Mouse (Mus musculus) lung, adult 2 months (tissue): ENCODE measurements around the gene Eefsec. TPM values are rescaled to one million over a fixed set of nuclear protein-coding genes. Genes with fewer than 3 reads are reported as not detected.

ENCODE experiments used
- DNase-seq: peaks from one replicate; pipeline ENCODE4 v3.0.0; 2022
- H3K4me1 ChIP-seq: fragments of 200-500 bp; 2 replicates; pipeline ENCODE4 v1.6.1; 2011; ENCODE audit warnings: low read length; ENCODE audit not compliant: control insufficient read depth, insufficient read depth
- H3K4me3 ChIP-seq: fragments of 200-500 bp; replicated peaks from 2 replicates; pipeline ENCODE3; 2011; ENCODE audit warnings: low read depth, mild to moderate bottlenecking, control low read depth, low read length; ENCODE audit errors: extremely low read depth
- CTCF ChIP-seq: fragments of 200-500 bp; IDR thresholded peaks from 2 replicates; pipeline ENCODE4 v1.5.1; 2011; ENCODE audit warnings: mild to moderate bottlenecking, low read length, control low read depth; ENCODE audit not compliant: insufficient read depth
- POLR2A ChIP-seq: fragments of 200-500 bp; IDR thresholded peaks from 2 replicates; pipeline ENCODE4 v1.6.1; 2011; ENCODE audit warnings: low read depth, mild to moderate bottlenecking, control low read depth, low read length, borderline replicate concordance; ENCODE audit errors: extremely low read depth
- WGBS: fragments of 180-500 bp; shearing (Covaris S2); methylation state at CpG from one replicate; pipeline ENCODE4 v1.1.7; 2018; 5-methylcytosine and 5-hydroxymethylcytosine counted together
- polyA plus RNA-seq: library from polyadenylated mRNA; depleted of rRNA; stranded (reverse); fragments of >200 nt; gene quantifications from 2 replicates; pipeline ENCODE4 v1.2.3, GENCODE M21; 2012

Eefsec gene
- polyA plus RNA-seq, 1 experiment, result 16.9 TPM

- no peak for DNase-seq
- 58% methylated on average over 8 of the region's 8 CpGs for WGBS
- H3K4me1 ChIP-seq, result no peaks in the 10 kb centered on the region
- H3K4me3 ChIP-seq, result no peak overlapping the region
- TF ChIP-seq POLR2A (no peak), CTCF (no peak)
These were observed 210.9 kb downstream of the Eefsec start for GRCm38 (mm10) chr6:88235461-88235860.

GRCm38 (mm10) chr6:88233996-88234395, 212.3 kb downstream of the Eefsec start:
- no peak for TF ChIP-seq CTCF
- no peak for TF ChIP-seq POLR2A
- no peaks in the 10 kb centered on the region for H3K4me1 ChIP-seq
- DNase-seq, result peak; percentile 7
- H3K4me3 ChIP-seq, result no peak overlapping the region
- WGBS, result 69% methylated on average over 8 of the region's 8 CpGs

- no peak for TF ChIP-seq POLR2A
- no peak for TF ChIP-seq CTCF
- DNase-seq, result no peak
- 63% methylated on average over 6 of the region's 6 CpGs for WGBS
- H3K4me1 ChIP-seq, result no peaks in the 10 kb centered on the region
- no peak overlapping the region for H3K4me3 ChIP-seq
These were observed 214.1 kb downstream of the Eefsec start for GRCm38 (mm10) chr6:88232221-88232620.

- no peak overlapping the region for H3K4me3 ChIP-seq
- 76% methylated on average over 7 of the region's 7 CpGs for WGBS
- no peaks in the 10 kb centered on the region for H3K4me1 ChIP-seq
- no peak for DNase-seq
- TF ChIP-seq CTCF (no peak), POLR2A (no peak)
These were observed 214.5 kb downstream of the Eefsec start for GRCm38 (mm10) chr6:88231821-88232220.

GRCm38 (mm10) chr6:88229221-88229620, 217.1 kb downstream of the Eefsec start:
- no peaks in the 10 kb centered on the region for H3K4me1 ChIP-seq
- DNase-seq, result no peak
- WGBS, result 76% methylated on average over 12 of the region's 12 CpGs
- H3K4me3 ChIP-seq, result no peak overlapping the region
- TF ChIP-seq CTCF (no peak), POLR2A (no peak)

- H3K4me3 ChIP-seq, result no peak overlapping the region
- TF ChIP-seq CTCF (no peak), POLR2A (no peak)
- H3K4me1 ChIP-seq, result no peaks in the 10 kb centered on the region
- 46% methylated on average over 7 of the region's 7 CpGs for WGBS
- no peak for DNase-seq
These were observed 218.8 kb downstream of the Eefsec start for GRCm38 (mm10) chr6:88227537-88227936.

- no peak for DNase-seq
- WGBS, result 40% methylated on average over 5 of the region's 5 CpGs
- no peaks in the 10 kb centered on the region for H3K4me1 ChIP-seq
- no peak for TF ChIP-seq POLR2A
- H3K4me3 ChIP-seq, result no peak overlapping the region
These were observed 219.8 kb downstream of the Eefsec start for GRCm38 (mm10) chr6:88226570-88226994.

GRCm38 (mm10) chr6:88221968-88222367, 224.4 kb downstream of the Eefsec start, which contains the start of gene Dnajb8:
TSS of gene Dnajb8 (plus strand) at chr6:88222268.
- no peaks in the 10 kb centered on the region for H3K4me1 ChIP-seq
- TF ChIP-seq POLR2A (no peak), CTCF (no peak)
- H3K4me3 ChIP-seq, result no peak within 1 kb of the TSS
- WGBS, result 55% methylated on average over 10 of the region's 10 CpGs
- DNase-seq, result no peak

- no peaks in the 10 kb centered on the region for H3K4me1 ChIP-seq
- TF ChIP-seq POLR2A, result no peak
- TF ChIP-seq CTCF, result no peak
- H3K4me3 ChIP-seq, result no peak overlapping the region
- 44% methylated on average over 4 of the region's 4 CpGs for WGBS
- no peak for DNase-seq
These were observed 227.2 kb downstream of the Eefsec start for GRCm38 (mm10) chr6:88219094-88219493.

- no peak for DNase-seq
- no peak overlapping the region for H3K4me3 ChIP-seq
- H3K4me1 ChIP-seq, result no peaks in the 10 kb centered on the region
- no peak for TF ChIP-seq POLR2A
- no peak for TF ChIP-seq CTCF
- WGBS, result 69% methylated on average over 4 of the region's 4 CpGs
These were observed 230.1 kb downstream of the Eefsec start for GRCm38 (mm10) chr6:88216199-88216598.

GRCm38 (mm10) chr6:88215797-88216196, 230.5 kb downstream of the Eefsec start:
- H3K4me3 ChIP-seq, result no peak overlapping the region
- 63% methylated on average over 6 of the region's 6 CpGs for WGBS
- TF ChIP-seq POLR2A (no peak), CTCF (no peak)
- H3K4me1 ChIP-seq, result no peaks in the 10 kb centered on the region
- no peak for DNase-seq
